Mouse (Mus musculus): ENCODE data around the gene Hspa2. TPM values are rescaled to one million over a fixed set of nuclear protein-coding genes. Genes with fewer than 3 reads are reported as not detected.
"Not testable (repeated sequence)": the region's sequence is repeated elsewhere in the genome, so short reads cannot be mapped to it uniquely, and the experiment has no call there.

Gene Hspa2
- total RNA-seq, 2 experiments from 2014 or later = 5.7 to 7.8 TPM

DNA sequence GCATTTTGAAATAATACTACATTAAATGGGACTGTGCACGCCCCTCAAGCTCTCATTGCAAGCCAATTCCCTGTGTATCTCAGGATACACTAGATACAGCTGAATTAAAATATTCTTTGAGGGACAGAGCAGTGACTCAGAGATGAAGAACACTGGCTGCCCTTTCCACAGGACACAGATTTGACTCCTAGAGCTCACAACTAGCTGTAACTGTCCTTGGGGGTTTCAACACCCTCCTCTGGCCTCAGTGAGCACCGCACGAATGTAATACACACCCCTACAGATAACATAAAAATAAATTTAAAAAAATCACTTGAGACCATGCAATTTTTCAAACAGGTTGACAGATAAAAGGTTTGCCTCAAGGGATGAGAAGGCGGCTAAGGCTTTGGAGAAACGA, 23.6 kb downstream of the Hspa2 start:
- intact Hi-C loops (cut with DNase I) = no loop called here
- DNase-seq = no peak

DNA sequence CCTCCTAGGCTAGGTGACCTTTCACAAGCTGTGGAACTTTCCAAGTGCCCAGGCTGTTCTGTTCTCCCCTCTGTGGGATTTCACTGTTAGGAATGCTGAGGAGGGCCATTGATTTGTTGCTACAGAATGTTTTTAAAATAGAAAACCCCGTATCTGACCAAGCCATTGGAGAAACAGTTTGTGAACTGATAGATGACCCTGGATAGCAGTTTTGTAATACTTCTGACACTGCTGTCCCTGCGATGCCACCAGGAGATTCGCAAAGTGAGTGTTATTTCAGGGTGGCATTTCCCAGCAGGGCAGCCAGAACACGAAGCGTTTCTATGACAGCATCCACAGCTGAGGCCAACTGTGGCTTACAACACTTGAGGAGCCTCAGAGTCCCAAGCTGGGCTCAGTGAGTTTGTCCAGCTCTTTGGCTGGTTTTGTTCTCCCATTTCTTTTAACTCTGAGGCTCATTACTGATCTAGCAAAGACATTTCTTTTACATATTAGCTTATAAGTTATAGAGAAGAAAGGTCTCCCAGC, 27.0 kb downstream of the Hspa2 start:
- intact Hi-C loops (cut with DNase I) = no loop called here
- no peak for DNase-seq

DNA sequence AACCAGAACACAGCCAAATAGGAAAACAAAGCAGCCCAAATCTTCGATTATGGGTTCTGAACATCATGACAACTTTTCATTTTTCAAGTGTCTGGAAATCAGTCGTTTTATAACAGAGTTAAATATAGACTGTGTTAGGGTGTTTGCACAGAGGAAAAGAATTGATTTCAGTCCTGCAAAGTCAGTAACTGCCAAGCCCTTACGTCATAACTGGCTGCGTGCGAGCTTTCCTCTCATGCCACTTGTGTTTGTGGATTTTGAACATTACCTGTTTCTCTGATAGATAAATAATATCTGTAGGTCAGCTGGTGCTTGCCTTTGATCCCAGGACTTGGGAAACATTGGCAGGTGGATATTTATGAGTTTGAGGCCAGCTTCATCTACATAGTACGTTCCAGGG, 27.5 kb downstream of the Hspa2 start:
- intact Hi-C loops (cut with DNase I) = no loop called here
- DNase-seq = no peak

DNA sequence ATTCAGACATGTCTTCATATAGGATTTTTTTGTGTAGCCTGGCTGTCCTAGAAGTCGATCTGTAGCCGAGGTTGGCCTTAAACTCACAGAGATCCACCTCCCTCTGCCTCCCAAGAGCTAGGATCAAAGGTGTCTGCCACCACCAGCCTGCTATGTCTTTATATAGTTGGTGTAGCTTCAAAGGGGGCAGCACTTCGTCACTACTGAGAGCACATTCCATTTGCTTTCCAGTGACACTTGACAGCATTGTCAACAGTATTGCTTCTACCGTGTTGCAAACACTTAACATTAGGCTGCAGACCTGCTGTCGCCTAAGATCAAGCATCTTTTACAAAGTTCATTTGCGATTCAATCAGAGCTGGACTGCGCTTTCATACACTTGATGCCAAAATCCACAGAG, 30.1 kb downstream of the Hspa2 start:
- no peak for DNase-seq
- intact Hi-C loops (cut with DNase I) = no loop called here

DNA sequence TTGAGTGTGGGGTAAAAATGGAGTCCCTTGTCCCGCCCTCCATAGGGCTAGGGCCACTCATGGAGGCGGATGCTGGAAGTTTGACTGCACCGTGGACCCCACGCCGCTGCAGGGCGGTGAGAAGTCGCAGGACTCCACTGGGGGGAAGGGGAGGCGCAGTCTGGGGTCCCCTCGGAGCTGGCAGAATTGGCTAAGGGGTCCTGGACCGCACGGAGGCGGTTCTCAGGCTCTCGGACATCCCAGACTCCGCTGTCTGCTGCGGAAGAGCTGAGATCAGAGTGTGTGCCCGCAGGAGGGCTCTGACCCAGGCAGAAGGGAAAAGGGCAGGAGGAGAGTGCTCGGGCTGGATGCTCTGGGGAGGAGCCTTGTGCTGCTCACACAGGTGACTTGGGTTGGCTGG, 31.1 kb downstream of the Hspa2 start:
- DNase-seq = no peak
- intact Hi-C loops (cut with DNase I) = no loop called here

DNA sequence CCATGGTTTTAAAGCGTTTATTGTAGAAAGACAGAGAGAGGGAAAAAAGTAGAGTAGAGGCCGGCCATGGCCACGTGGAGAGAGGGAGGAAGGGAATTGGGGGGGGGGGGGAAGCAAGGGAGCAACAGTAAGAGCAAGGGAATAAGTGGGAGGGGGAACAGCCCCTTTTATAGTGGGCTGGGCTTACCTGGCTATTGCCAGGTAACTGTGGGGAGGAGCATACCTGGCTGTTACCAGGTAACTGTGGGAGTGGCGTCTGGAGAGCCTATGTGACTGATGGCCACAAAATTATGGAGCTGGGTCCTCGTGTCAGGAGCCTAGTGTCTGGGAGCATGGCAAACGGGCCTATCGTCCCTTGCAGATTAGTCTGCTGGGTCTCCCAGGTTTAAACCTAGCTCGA, 31.6 kb downstream of the Hspa2 start:
- intact Hi-C loops (cut with DNase I) = no loop called here
- DNase-seq = no peak

DNA sequence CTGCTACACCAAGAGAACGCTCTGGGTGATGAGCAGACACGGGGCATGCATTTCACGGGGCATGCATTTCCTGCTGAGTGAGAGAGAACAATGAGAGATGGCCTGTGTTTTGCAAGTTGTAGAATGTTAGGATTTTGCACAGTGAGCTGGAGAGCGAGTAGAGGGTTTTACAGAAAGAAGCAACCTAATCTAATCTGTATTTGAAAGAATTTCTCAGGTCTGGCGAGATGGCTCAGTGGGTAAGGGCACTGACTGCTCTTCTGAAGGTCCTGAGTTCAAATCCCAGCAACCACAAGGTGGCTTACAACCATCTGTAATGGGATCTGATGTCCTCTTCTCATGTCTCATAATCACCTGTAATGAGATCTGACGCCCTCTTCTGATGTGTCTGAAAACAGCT, 39.5 kb downstream of the Hspa2 start:
- intact Hi-C loops (cut with DNase I); DNase-seq: not testable (repeated sequence)

DNA sequence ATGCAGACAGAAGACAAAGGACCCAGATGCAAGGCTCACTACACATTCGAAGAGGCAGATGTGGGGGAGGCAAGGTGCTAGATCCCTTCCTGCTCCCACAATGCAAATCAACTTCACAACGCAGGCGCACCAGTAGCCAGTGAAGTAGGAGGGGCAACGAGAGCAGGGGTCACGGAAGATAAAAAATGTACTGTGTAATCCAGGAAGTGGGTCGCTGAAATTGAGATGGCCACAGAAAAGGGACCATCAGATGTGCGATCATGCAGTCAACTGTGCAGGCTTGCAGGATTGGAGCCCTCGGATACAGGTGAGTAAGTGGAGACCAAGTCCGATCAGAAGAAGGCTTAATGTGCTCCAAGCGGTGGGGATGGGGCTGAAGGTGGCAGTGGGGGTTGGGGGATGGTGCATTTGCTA, 40.4 kb downstream of the Hspa2 start:
- intact Hi-C loops (cut with DNase I) = no loop called here
- DNase-seq = no peak

DNA sequence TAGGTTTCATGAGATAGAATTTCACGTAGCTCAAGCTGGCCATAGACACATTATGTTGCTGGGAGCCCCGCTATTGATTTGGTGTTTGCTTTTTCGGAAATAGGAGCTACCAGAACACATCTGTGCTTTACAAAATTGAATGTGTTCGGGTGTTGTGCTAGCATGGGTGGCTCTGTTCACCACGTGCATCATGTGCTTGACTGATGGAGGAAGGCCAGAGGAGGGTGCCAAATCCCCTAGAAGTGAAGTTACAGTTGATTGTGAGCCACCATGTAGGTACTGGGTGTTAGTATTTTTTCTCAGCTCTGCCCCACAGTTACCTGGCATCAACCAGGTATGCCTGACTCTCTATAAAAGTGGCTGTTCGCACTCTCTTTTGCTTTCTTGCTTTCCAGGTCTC, 40.9 kb downstream of the Hspa2 start:
- no peak for DNase-seq
- intact Hi-C loops (cut with DNase I) = no loop called here

DNA sequence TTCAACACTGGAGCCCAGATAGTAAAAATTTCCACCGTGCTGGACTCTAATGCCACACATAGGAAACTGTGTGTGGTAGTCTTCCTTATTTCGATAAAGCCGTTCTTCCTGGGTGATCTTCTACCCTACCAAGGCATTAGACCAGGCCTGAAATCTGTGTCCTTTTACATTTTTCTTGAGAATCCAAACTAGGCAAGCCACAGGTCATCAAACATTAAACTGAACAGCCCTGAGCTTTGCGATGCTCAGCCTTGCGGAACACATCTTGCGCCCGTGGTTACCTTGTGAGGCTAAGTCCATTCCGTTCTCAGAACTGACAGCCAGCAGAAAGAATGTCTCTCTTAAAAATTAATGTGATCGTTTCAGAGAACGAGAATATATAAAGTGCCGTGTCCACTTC, 42.2 kb downstream of the Hspa2 start:
- intact Hi-C loops (cut with DNase I) = no loop called here

DNA sequence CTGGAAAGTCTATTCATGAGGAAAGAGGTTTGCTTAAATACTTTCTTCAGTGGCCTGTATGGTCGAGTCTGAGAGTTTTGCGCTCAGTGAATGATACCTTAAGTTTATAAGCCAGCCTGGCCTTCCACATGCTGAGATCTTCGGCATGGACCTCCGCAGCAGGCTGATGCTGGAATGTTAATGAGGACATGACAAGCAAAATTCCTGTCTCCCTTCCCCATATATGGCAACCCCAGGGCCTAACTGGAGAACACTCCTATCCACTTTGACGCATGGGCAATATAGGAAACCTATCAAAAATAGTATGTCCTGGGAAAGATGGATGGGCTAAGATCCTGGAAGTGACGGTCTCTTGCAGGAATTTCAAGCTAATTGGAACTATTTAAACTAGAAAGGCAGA, 44.2 kb downstream of the Hspa2 start:
- no peak for DNase-seq
- intact Hi-C loops (cut with DNase I) = no loop called here

More for the DNA sequence above, 42.2 kb downstream of the Hspa2 start:
- DNase-seq = no peak

DNA sequence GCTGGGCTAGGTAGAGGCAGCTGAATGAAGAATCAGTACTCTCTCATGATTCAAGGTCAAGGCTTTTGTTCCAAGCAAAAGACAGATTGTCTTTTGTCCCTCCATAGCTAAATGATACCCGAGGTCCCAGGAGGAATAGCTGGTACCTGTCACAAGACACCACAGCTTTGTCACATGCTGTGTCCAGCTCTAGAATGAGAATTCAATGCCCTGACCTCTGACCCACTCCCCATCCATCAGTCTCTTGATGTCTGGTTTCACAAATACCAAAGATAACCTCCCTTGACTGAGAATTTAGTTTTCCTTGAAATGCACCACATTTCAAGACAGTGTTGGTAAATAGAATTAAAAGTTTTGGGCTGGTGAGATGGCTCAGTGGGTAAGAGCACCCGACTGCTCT, 48.2 kb downstream of the Hspa2 start:
- intact Hi-C loops (cut with DNase I) = no loop called here
- no peak for DNase-seq

Other genes starting within 250 kb of the Hspa2 start
- not detected for gene Esr2, start 226.9 kb upstream of the Hspa2 start, total RNA-seq (2021)
- gene Tex21, start 157.4 kb upstream of the Hspa2 start, total RNA-seq (2021) = not detected
- 10 to 100 TPM; 28.4 to 28.9 TPM for gene Mthfd1, start 148.9 kb upstream of the Hspa2 start, total RNA-seq (2021)
- gene Akap5, start 79.3 kb upstream of the Hspa2 start, total RNA-seq (2021) = 1 to 10 TPM; 1.7 to 2.2 TPM
- gene Zbtb25, start 34.6 kb upstream of the Hspa2 start, total RNA-seq (2021) = 10 to 100 TPM in 1 of 2 experiments, 1 to 10 TPM in 1; 5.4 to 10.4 TPM
- gene Zbtb1, start 33.9 kb upstream of the Hspa2 start, total RNA-seq (2021) = 1 to 10 TPM; 3.5 to 4.2 TPM
- gene Ppp1r36, start 13.4 kb downstream of the Hspa2 start, total RNA-seq (2021) = not detected
- gene Plekhg3, start 126.7 kb downstream of the Hspa2 start, total RNA-seq (2021) = 10 to 100 TPM; 13.2 to 15.2 TPM

All from heart, postnatal 36 days (tissue).